In genomic region chr5:91307907-91308306, GRCm38 (mm10) we compare ENCODE assay signal across 10 mouse cellular contexts.
DNase-seq lines count a peak whose midpoint lies in the region; ATAC-seq and TF ChIP-seq lines count a peak whose summit lies in the region.
"Had no signal": no experiment of that assay in that cellular context is flagged by ENCODE, and none has a peak within 500 bp of the region (broad histone marks: within the 10 kb centered on the region; RNA-seq: fewer than 3 reads in every experiment).

No protein-coding gene starts in this region.

- no peaks in the 10 kb centered on the region for H3K36me3 ChIP-seq in liver, embryonic 14.5 days (replicated peaks; ENCODE audit: control insufficient read depth, insufficient read depth, low read depth)
- H3K36me3 ChIP-seq in hindbrain, embryonic 15.5 days: no peaks in the 10 kb centered on the region
- no peaks in the 10 kb centered on the region for H3K36me3 ChIP-seq in midbrain, postnatal 0 days (ENCODE audit: insufficient read depth, low read length)
- H3K36me3 ChIP-seq: embryonic facial prominence, embryonic 15.5 days had no signal

- H3K27ac ChIP-seq in liver, embryonic 14.5 days: no peak overlapping the region
- no peak overlapping the region for H3K27ac ChIP-seq in hindbrain, embryonic 15.5 days (replicated peaks)
- no peak overlapping the region for H3K27ac ChIP-seq in midbrain, postnatal 0 days (ENCODE audit: low read depth, low read length)
- H3K27ac ChIP-seq: embryonic facial prominence, embryonic 15.5 days; macrophage had no signal

- peak; percentile 55 for TF ChIP-seq CTCF in liver, embryonic 14.5 days (IDR thresholded peaks at IDR 0.05; ENCODE audit: low read depth)
- peak; percentile 96 for TF ChIP-seq CTCF in midbrain, postnatal 0 days (IDR thresholded peaks at IDR 0.05)

- DNase-seq in liver, embryonic 14.5 days (ENCODE audit: low read depth in 3 of 3, low spot score in 3 of 3): no peak
- no peak for DNase-seq in liver
- DNase-seq in T-cell, adult 2 months (ENCODE audit: low spot score): peak; percentile 22
- DNase-seq in embryo, embryonic 9.5 days (ENCODE audit: extremely low spot score): peak; percentile 43
- DNase-seq in left cerebral cortex, adult 18-20 months (ENCODE audit: low spot score in 2 of 2): peak; percentile 32 to 50
- DNase-seq in midbrain, postnatal 0 days (ENCODE audit: low spot score): peak; percentile 85
- DNase-seq in spleen, postnatal 14 days (ENCODE audit: low spot score in 2 of 2): no peak

- no peak overlapping the region for H3K4me3 ChIP-seq in liver, embryonic 14.5 days (ENCODE audit: insufficient read depth in 1 of 2, low read depth in 2 of 2, low read length in 2 of 2)
- no peak overlapping the region for H3K4me3 ChIP-seq in hindbrain, embryonic 15.5 days
- no peak overlapping the region for H3K4me3 ChIP-seq in midbrain, postnatal 0 days (ENCODE audit: low read depth, low read length)
- H3K4me3 ChIP-seq: embryonic facial prominence, embryonic 15.5 days had no signal

- H3K27me3 ChIP-seq in liver, embryonic 14.5 days (ENCODE audit: control insufficient read depth, insufficient read depth, low read length): no peaks in the 10 kb centered on the region
- no peaks in the 10 kb centered on the region for H3K27me3 ChIP-seq in hindbrain, embryonic 15.5 days
- no peaks in the 10 kb centered on the region for H3K27me3 ChIP-seq in midbrain, postnatal 0 days (ENCODE audit: insufficient read depth, low read length)
- H3K27me3 ChIP-seq: embryonic facial prominence, embryonic 15.5 days had no signal

- no peak for ATAC-seq in liver, embryonic 14.5 days (ENCODE audit: insufficient read depth)
- peak; percentile 47; the same call in 1 of the 2 replicates for ATAC-seq in hindbrain, embryonic 15.5 days (ENCODE audit: low FRiP score, low read depth)
- peak; percentile 66 for ATAC-seq in midbrain, postnatal 0 days (ENCODE audit: low FRiP score)

- no peaks in the 10 kb centered on the region for H3K4me1 ChIP-seq in liver, embryonic 14.5 days (replicated peaks; ENCODE audit: control insufficient read depth in 2 of 2, insufficient read depth in 2 of 2, low read length in 1 of 2)
- H3K4me1 ChIP-seq in hindbrain, embryonic 15.5 days (replicated peaks): no peaks in the 10 kb centered on the region
- no peaks in the 10 kb centered on the region for H3K4me1 ChIP-seq in midbrain, postnatal 0 days (ENCODE audit: insufficient read depth, low read length)
- H3K4me1 ChIP-seq: embryonic facial prominence, embryonic 15.5 days had no signal

- WGBS in liver, embryonic 14.5 days (ENCODE audit: insufficient replicate concordance): 8% methylated on average over 1 of the region's 1 CpGs
- 3% methylated on average over 1 of the region's 1 CpGs for WGBS in hindbrain, embryonic 15.5 days
- 3% methylated on average over 1 of the region's 1 CpGs for WGBS in midbrain, postnatal 0 days

- no peak for TF ChIP-seq EP300 in liver, embryonic 14.5 days (IDR thresholded peaks at IDR 0.05; ENCODE audit: low read depth)

- H3K4me2 ChIP-seq in liver, embryonic 14.5 days (ENCODE audit: low read depth): no peak overlapping the region
- no peak overlapping the region for H3K4me2 ChIP-seq in hindbrain, embryonic 15.5 days
- no peak overlapping the region for H3K4me2 ChIP-seq in midbrain, postnatal 0 days (ENCODE audit: low read depth, low read length, poor library complexity, severe bottlenecking)
- H3K4me2 ChIP-seq: embryonic facial prominence, embryonic 15.5 days had no signal

- H3K9ac ChIP-seq in liver, embryonic 14.5 days (replicated peaks): no peak overlapping the region
- H3K9ac ChIP-seq in hindbrain, embryonic 15.5 days: no peak overlapping the region
- no peak overlapping the region for H3K9ac ChIP-seq in midbrain, postnatal 0 days (replicated peaks; ENCODE audit: low read length, poor library complexity, severe bottlenecking)
- H3K9ac ChIP-seq: embryonic facial prominence, embryonic 15.5 days had no signal

- H3K9me3 ChIP-seq in liver, embryonic 14.5 days (ENCODE audit: control insufficient read depth, low read length): no peaks in the 10 kb centered on the region
- no peaks in the 10 kb centered on the region for H3K9me3 ChIP-seq in hindbrain, embryonic 15.5 days
- H3K9me3 ChIP-seq in midbrain, postnatal 0 days (ENCODE audit: low read length): no peaks in the 10 kb centered on the region
- H3K9me3 ChIP-seq: embryonic facial prominence, embryonic 15.5 days had no signal

Comparison
In these comparisons a context has a peak if more than half of its experiments do, and no peak if none do; other contexts are left out.
1. DNase-seq: peak in T-cell, adult 2 months (single experiment), embryo, embryonic 9.5 days (single experiment), left cerebral cortex, adult 18-20 months (2 of 2) and midbrain, postnatal 0 days (single experiment); none in liver, embryonic 14.5 days (0 of 3), liver (single experiment) and spleen, postnatal 14 days (0 of 2).